Mouse (Mus musculus) erythroblast, embryonic 14.5 days (primary cell): ENCODE measurements around the gene Arsg.

Source experiments
- GATA1 ChIP-seq: IDR thresholded peaks from 2 replicates; pipeline ENCODE4 v1.6.1; 2012; ENCODE audit warnings: low read length, inconsistent platforms, mixed read lengths
- TAL1 ChIP-seq: IDR thresholded peaks from 3 replicates; pipeline ENCODE4 v1.6.1; 2012; ENCODE audit warnings: low read length, inconsistent platforms, mixed read lengths

DNA sequence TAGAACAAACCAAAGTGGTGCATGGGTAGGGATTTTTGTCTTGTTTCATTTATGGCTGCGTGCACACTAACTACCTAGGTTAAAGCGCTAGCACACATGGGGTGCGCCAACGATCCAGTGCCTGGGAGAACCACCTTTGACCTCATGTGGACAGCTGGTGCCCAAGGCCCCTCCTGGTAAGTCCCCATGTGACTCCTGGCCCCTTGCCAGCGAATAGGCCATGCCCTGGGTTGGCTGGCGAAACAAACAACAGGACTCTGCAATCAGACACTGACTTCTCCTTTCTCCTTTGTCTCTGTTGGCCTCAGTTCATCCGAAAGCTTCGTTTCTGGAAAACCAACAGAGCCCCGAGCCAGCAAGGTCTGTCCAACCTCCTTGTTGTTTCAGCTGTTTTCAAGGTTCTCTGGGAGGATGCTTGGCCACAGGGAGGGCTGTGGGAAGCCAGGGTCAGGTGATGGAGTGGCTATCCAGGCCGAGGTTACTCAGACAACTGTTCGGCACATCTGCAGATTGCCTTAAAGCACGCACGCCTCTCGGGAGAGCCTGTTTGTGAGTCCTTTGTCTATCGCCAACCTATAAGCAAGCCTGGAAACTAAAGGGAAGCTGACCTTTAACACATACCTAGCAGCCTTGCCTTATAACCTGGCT is 12.3 kb downstream of the Arsg start:
- TF ChIP-seq GATA1 (no peak), TAL1 (no peak)
